Mouse (Mus musculus) liver, embryonic 14.5 days (tissue): ENCODE measurements at regions not wholly inside any gene's neighbourhood (a gene's known extent, or its start where the extent isn't known, plus 50 kb on each side); places are given as distances from the start of the nearest gene placed in this dataset.

ENCODE experiments used
- CTCF ChIP-seq: IDR thresholded peaks from 2 replicates; pipeline ENCODE4 v1.5.1; 2016; ENCODE audit warnings: antibody characterized with exemption, low read depth, control low read depth
- EP300 ChIP-seq: IDR thresholded peaks from 2 replicates; pipeline ENCODE4 v1.6.1; 2016; ENCODE audit warnings: antibody characterized with exemption, low read depth

GRCm38 (mm10) chr3:149088621-149089128 is 98.3 kb upstream of the Adgrl2 start:
- no peak for TF ChIP-seq CTCF
- TF ChIP-seq EP300: no peak
